Mouse (Mus musculus): ENCODE measurements around the gene Rad18.

GRCm38 (mm10) chr6:112570413-112570812 is 126.1 kb downstream of the Rad18 start:
- TF ChIP-seq CTCF (IDR thresholded peaks at IDR 0.05; ENCODE audit: low read depth) (no peak), EP300 (IDR thresholded peaks at IDR 0.05; ENCODE audit: low read depth) (no peak)
